Mouse (Mus musculus) yolk sac, embryonic 10.5 days (tissue): Measurements from ENCODE around the gene Camkmt.

Experiments
- DNase-seq: peaks from one replicate; pipeline ENCODE4 v3.0.0-alpha.2; 2017; ENCODE audit warnings: low spot score

The Camkmt gene

DNA sequence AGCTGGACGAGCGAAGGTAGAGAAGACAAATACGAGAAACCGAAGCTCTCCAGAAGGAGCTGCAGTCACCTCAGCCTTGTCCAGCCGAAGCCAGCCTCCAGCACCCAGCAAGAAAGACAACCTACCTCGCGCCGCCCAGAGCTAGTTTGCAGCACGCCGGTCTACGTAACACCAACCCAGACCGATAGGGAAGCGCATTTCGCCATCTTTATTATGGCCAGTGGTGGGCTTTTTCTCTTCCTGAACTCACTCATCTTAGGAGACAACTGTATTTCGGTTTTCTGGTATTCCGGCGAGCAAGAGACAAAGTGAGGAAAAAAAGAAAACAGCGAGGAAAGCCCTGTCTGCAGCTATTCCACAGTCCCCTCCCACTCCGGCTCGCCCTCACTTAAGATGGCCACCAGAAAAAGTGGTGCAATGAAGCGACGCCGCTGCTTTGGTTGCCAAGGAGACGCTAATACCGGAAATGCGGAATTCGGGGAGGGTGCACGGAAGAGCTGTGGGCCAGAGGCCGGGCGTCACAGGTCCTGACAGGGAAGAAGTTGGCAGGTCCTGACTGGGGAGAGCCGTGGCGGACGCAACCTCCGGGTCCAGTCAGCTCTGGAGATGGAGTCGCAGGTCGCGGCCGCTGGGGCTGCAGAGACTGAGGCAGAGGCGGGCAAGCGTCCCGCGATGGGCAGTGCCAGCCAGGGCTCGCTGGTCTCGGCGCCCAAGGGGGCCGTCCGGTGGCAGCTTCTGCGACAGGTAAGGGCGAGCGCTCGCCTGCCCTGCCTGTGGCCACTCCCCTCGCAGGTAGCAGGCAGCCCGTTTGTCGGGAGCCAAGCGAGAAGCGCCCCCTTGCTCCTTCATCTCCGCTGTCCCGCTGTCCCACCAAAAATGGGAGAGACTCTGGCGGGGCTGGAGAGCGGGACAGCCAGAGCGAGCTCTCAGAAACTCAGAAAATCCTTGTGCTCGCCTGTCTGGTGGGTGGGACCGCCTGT, at the start of gene Camkmt, which contains the start of gene Prepl:
Gene Camkmt, plus strand, starts transcription at position 433 of the 980 bp plus-strand sequence.
Gene Prepl, minus strand, starts transcription at position 122 of the 980 bp plus-strand sequence.
- DNase-seq, result peak; percentile 97

GRCm38 (mm10) chr17:85040913-85041312, 49.4 kb upstream of the Camkmt start:
- DNase-seq, result peak; percentile 78

- DNase-seq, result peak; percentile 77
Observed at GRCm38 (mm10) chr17:85042419-85042818, 47.9 kb upstream of the Camkmt start.

DNA sequence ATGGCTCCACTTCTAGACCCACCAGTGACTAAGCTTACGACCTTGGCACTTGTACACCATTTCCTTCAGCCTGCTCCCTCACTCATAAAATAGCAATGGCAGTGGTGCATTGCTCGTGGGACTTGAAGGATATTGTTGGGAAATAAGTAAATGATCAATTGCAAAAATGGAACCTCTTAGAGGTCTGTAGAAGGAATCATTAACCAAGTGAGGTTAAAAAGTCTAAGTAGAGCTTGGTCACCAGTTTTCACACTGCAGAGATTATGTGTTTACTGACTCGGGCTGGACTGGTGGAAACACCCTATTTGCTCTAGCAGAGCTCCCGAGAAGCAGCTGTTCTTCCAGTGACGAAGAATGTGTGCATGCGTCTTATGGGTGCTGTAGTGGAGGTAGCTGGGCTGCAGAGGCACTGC, 46.9 kb upstream of the Camkmt start:
- DNase-seq, result peak; percentile 73

DNA sequence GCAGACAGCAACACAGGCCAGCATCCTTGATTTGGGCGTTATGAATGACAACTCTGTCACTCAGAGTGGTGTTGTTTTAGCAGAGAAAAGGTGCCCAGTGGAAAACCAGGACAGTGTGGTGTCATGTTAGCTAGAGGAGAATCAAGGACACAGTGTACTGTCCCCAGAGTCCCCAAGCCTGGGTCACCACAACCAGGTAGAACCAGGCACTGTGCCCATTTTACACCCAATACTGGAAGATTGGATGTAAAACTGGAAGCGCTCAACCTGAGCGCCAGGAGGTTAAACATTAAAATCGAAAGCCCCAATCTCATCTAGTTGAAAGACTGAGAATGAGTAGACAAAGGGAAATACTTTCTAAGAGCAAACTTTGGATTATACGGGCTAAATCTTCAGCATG, 45.9 kb upstream of the Camkmt start:
- no peak for DNase-seq

DNA sequence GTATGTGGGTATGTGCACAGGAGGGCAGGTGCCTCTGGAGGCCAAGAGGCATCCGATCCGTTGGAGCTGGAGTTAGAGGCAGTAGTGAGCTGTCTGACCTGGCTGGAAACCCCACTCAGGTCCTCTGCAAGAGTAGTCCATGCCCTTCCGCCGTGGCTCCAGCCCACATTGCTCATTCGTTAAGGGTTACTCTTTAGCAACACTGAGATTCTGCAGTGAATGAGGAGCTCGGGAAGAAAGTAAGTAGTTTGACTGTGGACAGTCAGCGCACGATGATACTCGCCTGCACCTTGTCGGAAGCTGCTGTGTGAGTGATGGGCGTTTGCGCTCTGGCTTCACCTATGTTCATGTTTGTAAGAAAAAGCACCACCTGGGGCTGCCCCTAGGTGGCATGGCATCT, 45.2 kb upstream of the Camkmt start:
- DNase-seq, result no peak

DNA sequence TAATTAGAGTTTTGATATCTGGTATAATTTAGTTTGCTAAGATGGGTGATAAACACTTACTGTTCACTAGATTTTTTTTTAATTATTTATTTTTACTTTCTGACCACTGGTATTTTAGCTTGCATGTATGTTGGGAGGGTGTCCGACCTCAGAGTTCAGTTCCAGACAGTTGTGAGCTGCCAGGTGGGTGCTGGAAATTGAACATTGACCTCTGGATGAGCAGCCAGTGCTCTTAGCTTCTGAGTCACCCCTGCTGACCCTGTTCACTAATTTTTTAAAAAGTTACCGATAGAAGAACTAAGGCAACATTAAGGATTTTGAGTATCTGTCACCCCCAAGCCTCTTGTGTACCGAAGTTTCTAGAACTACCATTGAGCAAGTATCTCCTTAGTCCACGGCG, 42.0 kb upstream of the Camkmt start:
- no peak for DNase-seq

DNA sequence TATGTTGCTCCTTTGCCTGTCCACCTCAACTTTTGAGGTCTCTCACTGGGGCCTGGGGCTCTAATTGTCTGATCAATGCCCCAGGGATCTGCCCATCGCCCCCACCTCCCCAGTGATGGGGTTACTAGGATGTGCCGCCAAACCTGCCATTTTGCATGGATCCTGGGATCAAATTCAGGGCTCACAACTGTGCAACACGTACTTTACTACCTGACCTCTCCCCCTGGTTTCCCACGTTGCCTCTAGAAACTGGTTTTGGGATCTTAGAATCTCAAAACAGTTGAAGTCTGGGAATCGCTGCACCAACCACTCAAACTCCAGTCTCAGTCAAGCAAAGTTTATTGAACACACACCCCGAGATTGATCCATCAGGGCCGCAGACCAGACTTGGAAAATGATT, 32.1 kb upstream of the Camkmt start:
- no peak for DNase-seq

DNA sequence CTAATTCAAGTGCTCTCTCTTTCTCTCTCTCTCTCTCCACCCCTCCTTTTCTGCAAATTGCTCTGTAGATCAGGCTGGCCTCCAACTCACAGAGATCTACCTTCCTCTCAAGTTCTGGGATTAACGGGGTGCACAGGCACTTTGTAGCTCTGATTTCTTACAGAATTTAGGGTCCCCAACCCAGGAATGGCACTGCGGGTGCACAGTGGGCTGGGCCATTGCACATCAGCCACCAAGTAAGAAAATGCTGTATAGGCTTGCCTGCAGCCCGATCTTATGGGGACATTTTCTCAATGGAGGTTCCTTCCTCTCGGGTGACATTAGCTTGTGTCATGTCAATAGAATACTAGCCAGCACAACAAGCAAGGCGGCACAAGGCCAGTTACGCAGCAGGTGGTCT, 31.2 kb upstream of the Camkmt start:
- no peak for DNase-seq

GRCm38 (mm10) chr17:85063560-85063959, 26.8 kb upstream of the Camkmt start:
- DNase-seq, result no peak

DNA sequence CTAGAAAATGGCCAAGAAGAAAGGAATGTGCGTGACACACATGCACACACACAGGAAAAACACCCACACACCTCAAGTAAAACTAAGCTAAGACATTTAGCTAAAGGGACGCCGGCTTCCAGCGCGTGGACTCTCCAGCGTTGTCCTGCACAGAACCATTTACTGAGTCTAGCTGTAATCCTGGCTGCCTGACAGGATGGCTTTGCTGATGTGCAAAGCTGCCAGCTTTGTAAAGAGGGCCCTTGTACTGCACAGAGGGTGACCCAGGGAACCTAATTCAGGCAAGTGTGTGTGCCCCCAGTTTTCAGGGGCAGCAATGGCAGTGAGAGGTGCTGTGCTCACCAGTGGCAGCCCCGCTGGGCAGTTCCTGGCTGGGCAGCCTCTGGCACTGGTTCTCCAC, 23.0 kb upstream of the Camkmt start:
- DNase-seq, result no peak

- DNase-seq, result no peak
Observed at GRCm38 (mm10) chr17:85070658-85071057, 19.7 kb upstream of the Camkmt start.

GRCm38 (mm10) chr17:85071088-85071775, 19.1 kb upstream of the Camkmt start:
- no peak for DNase-seq

GRCm38 (mm10) chr17:85072383-85072782, 18.0 kb upstream of the Camkmt start:
- DNase-seq, result no peak

GRCm38 (mm10) chr17:85073214-85073613, 17.1 kb upstream of the Camkmt start:
- DNase-seq, result no peak

DNA sequence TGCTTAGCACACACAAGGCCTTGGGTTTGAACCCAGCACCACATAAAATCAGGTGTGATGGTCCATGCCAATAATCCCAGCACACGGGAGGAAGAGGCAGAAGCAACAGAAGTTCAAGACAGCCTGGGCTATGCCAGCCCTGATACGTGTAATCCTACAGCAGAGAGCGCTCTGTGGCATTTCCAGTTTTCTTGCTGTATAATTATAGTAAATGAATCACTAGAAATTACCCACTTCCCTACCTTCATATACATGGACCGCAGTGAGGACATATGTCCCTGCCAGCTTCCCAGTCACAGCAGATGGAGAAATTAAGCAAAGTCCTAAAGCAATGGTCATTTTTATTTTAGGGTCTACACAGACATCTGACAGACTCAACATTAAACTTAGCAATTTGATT, 16.3 kb upstream of the Camkmt start:
- no peak for DNase-seq

DNA sequence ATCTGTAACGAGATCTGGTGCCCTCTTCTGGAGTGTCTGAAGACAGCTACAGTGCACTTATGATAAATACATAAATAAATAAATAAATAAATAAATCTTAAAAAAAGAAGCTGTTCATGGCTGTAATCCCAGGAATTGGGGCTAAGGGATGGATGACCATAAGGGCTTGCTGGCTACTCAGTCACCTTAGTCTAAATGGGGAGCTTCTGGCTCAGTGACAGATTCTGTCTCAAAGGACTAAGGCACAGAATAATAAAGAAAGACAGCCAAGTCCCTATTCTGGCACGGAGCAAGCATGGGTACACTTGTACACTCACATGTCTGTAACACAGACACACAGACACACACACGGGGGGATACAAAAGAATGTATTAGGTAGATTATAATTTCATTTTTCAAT, 11.1 kb upstream of the Camkmt start:
- DNase-seq, result no peak

- DNase-seq, result no peak
Observed at GRCm38 (mm10) chr17:85080781-85081180, 9.6 kb upstream of the Camkmt start.

GRCm38 (mm10) chr17:85085335-85085734, 5.0 kb upstream of the Camkmt start:
- no peak for DNase-seq

DNA sequence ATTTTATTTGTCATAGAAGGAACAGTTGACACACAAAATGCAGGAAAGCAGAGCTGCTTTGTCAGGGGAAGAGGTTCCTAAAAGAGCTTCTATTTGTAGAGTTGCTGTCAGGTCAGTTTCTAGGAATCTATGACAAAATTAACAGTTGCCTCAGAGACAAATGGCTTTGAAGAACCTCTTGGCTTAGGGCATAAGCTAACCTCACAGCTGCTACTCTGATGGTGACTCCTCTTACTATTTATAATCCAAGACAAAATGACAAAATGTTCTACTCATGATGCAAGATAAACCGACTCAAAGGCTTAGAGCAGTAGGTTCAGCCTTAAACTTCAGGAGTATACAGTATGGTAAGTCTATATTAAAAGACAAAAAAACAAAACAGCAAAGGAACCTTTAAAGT, 3.9 kb upstream of the Camkmt start:
- no peak for DNase-seq

DNA sequence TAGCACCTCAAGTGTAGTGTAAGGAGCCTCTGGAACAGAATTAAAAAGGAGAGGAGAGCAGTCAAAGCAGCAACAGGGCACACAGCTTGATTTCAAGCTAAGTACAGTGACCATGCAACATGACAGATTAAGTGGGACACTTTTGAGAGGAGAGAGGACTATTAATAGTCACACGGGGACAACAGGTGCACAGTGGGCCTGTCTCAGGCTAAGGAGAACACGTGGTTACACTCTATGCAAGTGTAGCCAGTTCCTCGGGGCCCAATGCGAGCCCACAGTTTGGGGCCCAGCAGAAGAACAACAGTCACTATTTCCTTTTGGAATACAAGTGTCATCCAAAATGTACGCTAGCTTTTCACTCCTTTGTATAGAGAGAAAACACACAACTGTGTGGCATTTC, 2.8 kb upstream of the Camkmt start:
- DNase-seq, result no peak

- no peak for DNase-seq
Observed at GRCm38 (mm10) chr17:85088401-85088800, 2.0 kb upstream of the Camkmt start.

- DNase-seq, result no peak
Observed at GRCm38 (mm10) chr17:85089011-85089410, 1.3 kb upstream of the Camkmt start.
